Mouse (Mus musculus) forebrain, embryonic 15.5 days (tissue): ENCODE data around the gene Bcar3. TPM values are rescaled to one million over a fixed set of nuclear protein-coding genes. Genes with fewer than 3 reads are reported as not detected.

Source experiments
- ATAC-seq: fragments of 200-750 bp; cut with Nextera tagmentation; replicated peaks from 2 replicates; pipeline ENCODE4 v1.8.0; 2017; ENCODE audit warnings: mild to moderate bottlenecking, moderate TSS enrichment, moderate library complexity
- H3K27ac ChIP-seq: fragments of 300-500 bp; sonication (generic); replicated peaks from 2 replicates; pipeline ENCODE4 v1.5.1; 2015; ENCODE audit warnings: mild to moderate bottlenecking, inconsistent platforms
- H3K27me3 ChIP-seq: fragments of 300-500 bp; sonication (generic); 2 replicates; pipeline ENCODE4 v1.6.1; 2015; ENCODE audit warnings: inconsistent platforms
- H3K36me3 ChIP-seq: fragments of 300-500 bp; sonication (generic); 2 replicates; pipeline ENCODE4 v1.6.1; 2015; ENCODE audit warnings: mild to moderate bottlenecking, inconsistent platforms
- H3K4me1 ChIP-seq: fragments of 300-500 bp; sonication (generic); 2 replicates; pipeline ENCODE4 v1.6.1; 2015; ENCODE audit warnings: inconsistent platforms
- H3K4me2 ChIP-seq: fragments of 300-500 bp; sonication (generic); replicated peaks from 2 replicates; pipeline ENCODE4 v1.6.1; 2015; ENCODE audit warnings: mild to moderate bottlenecking, inconsistent platforms
- H3K4me3 ChIP-seq: fragments of 300-500 bp; sonication (generic); 2 replicates; pipeline ENCODE4 v1.5.1; 2015; ENCODE audit warnings: mild to moderate bottlenecking, inconsistent platforms
- H3K9ac ChIP-seq: fragments of 300-500 bp; sonication (generic); replicated peaks from 2 replicates; pipeline ENCODE4 v1.6.1; 2015; ENCODE audit warnings: mild to moderate bottlenecking, inconsistent platforms
- H3K9me3 ChIP-seq: fragments of 300-500 bp; sonication (generic); 2 replicates; pipeline ENCODE4 v1.6.1; 2016; ENCODE audit warnings: inconsistent platforms
- WGBS: fragments of 180-500 bp; shearing (Covaris S2); methylation state at CpG from one replicate; pipeline ENCODE4 v1.1.7; 2015; ENCODE audit warnings: mixed read lengths; 5-methylcytosine and 5-hydroxymethylcytosine counted together
- polyA plus RNA-seq: library from polyadenylated mRNA; unstranded; fragments of >200 nt; fragmentation: Nextera tagmentation; extraction: Ambion mirVana; gene quantifications from 2 replicates; pipeline ENCODE4 v1.2.1, GENCODE M21; 2015

The Bcar3 gene
- polyA plus RNA-seq, 1 experiment from 2014 or later = 6.1 TPM

DNA sequence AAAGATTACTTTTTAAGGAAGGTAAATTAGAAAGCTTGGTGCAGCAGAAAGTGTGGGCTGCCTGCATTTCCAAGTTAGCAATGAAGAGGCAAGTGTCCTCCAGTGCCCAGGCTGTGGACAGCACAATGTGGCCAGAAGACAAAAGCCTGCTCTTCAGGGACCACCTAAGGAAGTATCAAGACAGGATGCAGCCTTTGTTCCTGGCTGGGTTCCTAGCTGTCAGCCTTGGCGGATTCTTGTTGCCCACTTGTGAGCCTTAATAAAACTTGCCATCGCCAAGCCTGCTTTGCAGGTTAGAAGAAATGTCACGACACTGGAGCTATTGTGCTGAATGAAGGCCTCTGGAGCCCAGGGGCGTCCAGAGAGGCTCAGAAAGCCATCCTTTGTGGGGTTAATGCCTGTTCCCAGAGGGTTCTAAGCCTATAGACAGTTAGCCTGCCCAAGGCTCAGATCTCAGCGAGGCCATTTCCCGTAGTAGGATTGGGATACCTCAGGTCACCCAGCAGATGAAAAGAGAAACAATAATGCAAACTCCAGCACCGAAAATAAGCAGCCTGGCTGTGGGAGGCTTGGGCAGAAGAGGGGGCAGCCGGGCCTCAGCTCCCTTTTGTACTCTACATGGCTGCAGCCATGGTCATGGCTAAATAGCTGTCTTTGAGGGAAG is 167.0 kb downstream of the Bcar3 start:
- H3K4me2 ChIP-seq = peak overlapping the region; percentile 24; the same call in 1 of the 2 replicates
- ATAC-seq = peak; percentile 47
- no peak overlapping the region for H3K9ac ChIP-seq
- 8% methylated on average over 8 of the region's 8 CpGs for WGBS
- no peaks in the 10 kb centered on the region for H3K36me3 ChIP-seq
- H3K27me3 ChIP-seq = no peaks in the 10 kb centered on the region
- no peak overlapping the region for H3K4me3 ChIP-seq
- peak overlapping the region; percentile 62 for H3K27ac ChIP-seq
- no peaks in the 10 kb centered on the region for H3K9me3 ChIP-seq
- H3K4me1 ChIP-seq = peaks cover 27% of the 10 kb centered on the region

DNA sequence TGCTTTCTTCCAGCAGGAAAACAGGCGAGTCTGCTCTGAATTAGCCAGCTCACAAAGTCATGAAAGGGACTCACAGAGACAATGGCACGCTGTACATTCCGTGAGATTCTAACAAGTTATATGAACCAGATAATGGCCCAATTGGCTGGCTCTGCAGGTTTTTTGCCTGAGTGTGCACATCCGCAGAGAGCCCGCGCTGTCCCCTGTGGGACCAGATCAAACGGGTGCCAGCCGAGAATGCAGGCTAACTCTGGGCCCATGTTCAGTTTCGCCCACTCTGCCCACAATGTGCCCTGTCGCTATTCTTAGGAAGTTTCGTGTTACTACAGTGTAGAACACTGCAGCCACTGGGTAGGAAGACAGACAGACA is 167.6 kb downstream of the Bcar3 start:
- peak; percentile 39 for ATAC-seq
- 9% methylated on average over 11 of the region's 11 CpGs for WGBS
- H3K4me1 ChIP-seq = peaks cover 27% of the 10 kb centered on the region
- H3K9me3 ChIP-seq = no peaks in the 10 kb centered on the region
- H3K4me2 ChIP-seq = peak overlapping the region; percentile 24
- H3K36me3 ChIP-seq = no peaks in the 10 kb centered on the region
- H3K27ac ChIP-seq = peak overlapping the region; percentile 62
- H3K9ac ChIP-seq = no peak overlapping the region
- H3K27me3 ChIP-seq = no peaks in the 10 kb centered on the region
- no peak overlapping the region for H3K4me3 ChIP-seq

DNA sequence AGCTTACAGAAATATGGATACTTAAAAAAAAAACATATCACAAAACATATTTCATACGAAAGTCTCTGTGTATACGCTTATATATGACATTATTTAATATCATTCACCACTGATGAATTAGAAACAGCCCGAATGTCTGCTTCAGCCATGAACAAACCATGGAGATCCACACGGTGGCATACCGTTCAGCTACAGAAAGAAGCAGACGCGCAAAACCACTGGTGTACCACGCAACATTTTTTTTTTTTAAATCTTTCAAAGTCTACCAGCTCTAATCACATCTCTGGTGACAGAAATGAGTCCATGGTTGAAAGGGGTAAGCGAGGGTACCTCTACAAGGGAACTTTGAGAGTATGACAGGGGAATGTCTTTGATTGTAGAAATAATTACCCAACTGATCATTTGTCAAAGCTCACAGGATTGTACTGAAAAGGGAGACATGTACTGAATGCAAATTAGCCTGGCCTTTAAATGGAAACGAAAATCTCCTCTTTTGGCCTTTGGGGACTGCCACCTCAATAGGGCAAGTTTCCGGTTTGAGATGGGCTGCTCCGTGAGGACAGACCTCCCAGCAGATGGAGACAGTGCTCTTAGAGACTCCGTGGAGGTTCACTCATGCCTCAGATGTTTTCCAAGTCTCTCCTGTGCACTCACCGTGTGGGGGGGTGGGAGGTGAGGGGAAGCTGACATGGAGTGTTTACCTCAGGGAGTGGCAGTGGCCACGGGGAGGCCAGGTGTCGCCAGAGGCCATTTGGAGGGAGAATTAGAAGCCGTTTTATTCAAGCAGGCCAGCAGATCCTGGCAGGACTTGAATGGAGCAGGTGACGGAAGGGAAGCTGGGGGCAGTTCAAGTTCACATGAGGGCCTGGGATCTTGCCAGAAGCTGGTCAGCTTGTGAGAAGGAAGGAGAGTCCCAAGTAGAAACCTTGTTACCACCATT is 168.3 kb downstream of the Bcar3 start:
- H3K4me3 ChIP-seq = no peak overlapping the region
- no peaks in the 10 kb centered on the region for H3K9me3 ChIP-seq
- no peaks in the 10 kb centered on the region for H3K36me3 ChIP-seq
- peak overlapping the region; percentile 62 for H3K27ac ChIP-seq
- peak; percentile 33 for ATAC-seq
- H3K9ac ChIP-seq = no peak overlapping the region
- 13% methylated on average over 18 of the region's 18 CpGs for WGBS
- H3K27me3 ChIP-seq = no peaks in the 10 kb centered on the region
- H3K4me2 ChIP-seq = peak overlapping the region; percentile 34
- peaks cover 27% of the 10 kb centered on the region for H3K4me1 ChIP-seq

DNA sequence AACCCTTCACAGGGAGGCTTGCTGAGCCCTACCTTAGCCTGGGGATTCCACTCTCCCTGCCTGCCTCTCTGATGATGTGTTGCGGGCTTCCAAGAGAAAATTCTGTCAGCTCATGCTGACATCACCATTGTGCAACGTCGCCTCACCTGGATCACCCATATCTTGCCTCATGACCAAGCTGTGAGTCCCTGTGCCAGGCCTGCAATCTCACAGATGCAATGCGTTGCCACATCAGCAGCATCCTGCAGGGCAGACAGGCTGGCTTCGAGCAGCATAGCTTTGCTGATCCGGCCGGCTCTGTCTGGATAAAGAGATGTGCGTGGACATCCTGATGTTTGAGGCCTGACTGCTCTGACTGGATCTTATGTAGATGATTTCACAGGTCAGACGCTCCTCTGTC is 169.2 kb downstream of the Bcar3 start:
- Histone ChIP-seq H3K4me1 (peaks cover 27% of the 10 kb centered on the region), H3K9ac (no peak overlapping the region)
- WGBS = 73% methylated on average over 9 of the region's 9 CpGs

DNA sequence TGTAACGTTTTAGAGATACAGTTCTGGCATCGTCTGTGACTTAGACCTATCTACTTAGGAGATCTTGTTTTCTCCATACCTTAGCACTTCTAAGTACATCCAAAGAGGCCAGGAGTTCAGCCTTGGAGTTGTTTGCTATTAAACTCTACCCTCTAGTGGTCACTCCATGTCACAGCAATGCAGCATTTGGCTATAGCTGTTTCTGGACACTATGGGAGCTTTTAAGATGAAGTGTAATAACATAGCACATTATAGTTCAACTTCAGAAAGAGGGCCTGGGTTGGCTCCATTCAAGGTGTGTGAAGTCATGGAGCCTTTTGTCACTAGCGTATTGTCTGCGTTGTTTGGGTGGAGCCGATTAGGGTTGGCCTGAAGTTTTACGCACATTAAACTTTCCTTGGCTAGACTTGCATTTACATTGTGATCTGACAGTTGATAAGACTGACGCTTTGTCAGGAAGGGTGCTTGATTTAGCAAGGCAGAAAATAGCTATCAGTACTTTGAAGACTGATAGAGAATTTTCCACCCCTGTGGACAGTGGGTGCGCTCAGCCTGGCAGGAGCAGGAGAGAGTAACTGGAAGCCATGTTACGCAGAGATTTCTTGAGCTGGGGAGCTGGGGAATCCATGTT is 172.3 kb downstream of the Bcar3 start:
- H3K36me3 ChIP-seq = no peaks in the 10 kb centered on the region
- 50% methylated on average over 9 of the region's 9 CpGs for WGBS
- H3K27ac ChIP-seq = no peak overlapping the region
- peak; percentile 18; the same call in 1 of the 2 replicates for ATAC-seq
- no peak overlapping the region for H3K4me3 ChIP-seq
- peaks cover 20% of the 10 kb centered on the region for H3K4me1 ChIP-seq
- H3K9me3 ChIP-seq = no peaks in the 10 kb centered on the region
- H3K4me2 ChIP-seq = no peak overlapping the region
- no peak overlapping the region for H3K9ac ChIP-seq
- no peaks in the 10 kb centered on the region for H3K27me3 ChIP-seq

More for the DNA sequence above, 169.2 kb downstream of the Bcar3 start:
- no peaks in the 10 kb centered on the region for H3K36me3 ChIP-seq
- H3K4me3 ChIP-seq = no peak overlapping the region
- no peak overlapping the region for H3K4me2 ChIP-seq
- no peaks in the 10 kb centered on the region for H3K27me3 ChIP-seq
- H3K9me3 ChIP-seq = no peaks in the 10 kb centered on the region
- H3K27ac ChIP-seq = no peak overlapping the region
- no peak for ATAC-seq

DNA sequence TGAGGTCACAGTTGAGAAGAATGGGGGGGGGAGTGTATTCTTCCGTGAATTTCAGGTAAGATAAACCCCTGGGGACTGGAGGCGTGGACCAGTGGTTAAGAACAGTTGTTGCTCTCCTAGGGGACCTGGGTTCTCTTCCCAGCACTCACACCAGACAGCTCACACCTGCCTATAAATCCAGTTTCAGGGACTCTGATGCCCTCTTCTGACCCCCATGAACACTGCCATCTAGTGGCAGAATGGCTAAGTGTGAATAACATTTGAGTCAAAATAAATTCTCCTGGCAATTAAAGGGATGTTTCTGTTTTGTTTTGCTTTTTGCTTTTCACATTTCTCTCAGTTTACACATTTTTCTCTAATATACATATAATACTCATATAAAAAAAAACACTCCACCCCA is 174.0 kb downstream of the Bcar3 start:
- Histone ChIP-seq H3K9ac (no peak overlapping the region), H3K4me2 (no peak overlapping the region), H3K36me3 (no peaks in the 10 kb centered on the region), H3K9me3 (no peaks in the 10 kb centered on the region), H3K27me3 (no peaks in the 10 kb centered on the region), H3K4me1 (peaks cover 3% of the 10 kb centered on the region; the same call in 1 of the 2 replicates), H3K27ac (no peak overlapping the region), H3K4me3 (no peak overlapping the region)
- WGBS = 60% methylated on average over 2 of the region's 2 CpGs
- no peak for ATAC-seq

DNA sequence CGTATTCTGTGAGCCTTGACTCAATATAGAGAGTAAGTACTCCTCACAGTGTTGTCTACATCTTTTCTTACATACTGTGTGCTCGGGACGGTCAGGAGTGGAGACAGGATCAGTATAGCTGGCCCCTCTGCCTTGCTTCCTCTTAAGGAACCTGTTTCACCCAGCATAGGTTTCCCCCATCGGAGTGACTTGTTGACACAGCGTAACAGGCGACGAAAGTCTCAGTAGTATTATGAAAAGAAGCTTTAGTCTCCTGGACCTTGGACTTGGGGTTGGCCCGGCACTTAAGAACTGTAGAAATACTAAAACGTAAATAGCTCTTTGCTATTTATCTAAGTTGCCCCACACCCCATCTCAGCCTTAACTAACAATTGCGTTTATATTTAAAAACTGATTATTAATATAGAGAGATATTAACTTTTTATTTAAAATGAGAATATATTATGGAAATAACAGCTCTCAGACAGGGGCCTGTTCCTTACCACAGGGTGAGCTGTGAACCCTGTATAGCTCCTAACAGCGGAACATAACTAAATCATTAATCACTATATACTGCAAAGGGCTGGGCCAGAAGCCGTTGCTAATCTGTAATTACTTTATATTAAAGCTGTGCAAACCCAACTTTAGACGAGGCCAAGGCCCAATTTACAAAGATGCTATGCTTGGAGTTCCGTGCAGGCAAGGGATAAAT is 176.5 kb downstream of the Bcar3 start:
- 86% methylated on average over 14 of the region's 14 CpGs for WGBS
- no peaks in the 10 kb centered on the region for H3K36me3 ChIP-seq
- no peak overlapping the region for H3K9ac ChIP-seq
- ATAC-seq = no peak
- no peaks in the 10 kb centered on the region for H3K27me3 ChIP-seq
- no peak overlapping the region for H3K4me3 ChIP-seq
- H3K9me3 ChIP-seq = no peaks in the 10 kb centered on the region
- H3K27ac ChIP-seq = no peak overlapping the region
- H3K4me1 ChIP-seq = peaks cover 5% of the 10 kb centered on the region
- no peak overlapping the region for H3K4me2 ChIP-seq

DNA sequence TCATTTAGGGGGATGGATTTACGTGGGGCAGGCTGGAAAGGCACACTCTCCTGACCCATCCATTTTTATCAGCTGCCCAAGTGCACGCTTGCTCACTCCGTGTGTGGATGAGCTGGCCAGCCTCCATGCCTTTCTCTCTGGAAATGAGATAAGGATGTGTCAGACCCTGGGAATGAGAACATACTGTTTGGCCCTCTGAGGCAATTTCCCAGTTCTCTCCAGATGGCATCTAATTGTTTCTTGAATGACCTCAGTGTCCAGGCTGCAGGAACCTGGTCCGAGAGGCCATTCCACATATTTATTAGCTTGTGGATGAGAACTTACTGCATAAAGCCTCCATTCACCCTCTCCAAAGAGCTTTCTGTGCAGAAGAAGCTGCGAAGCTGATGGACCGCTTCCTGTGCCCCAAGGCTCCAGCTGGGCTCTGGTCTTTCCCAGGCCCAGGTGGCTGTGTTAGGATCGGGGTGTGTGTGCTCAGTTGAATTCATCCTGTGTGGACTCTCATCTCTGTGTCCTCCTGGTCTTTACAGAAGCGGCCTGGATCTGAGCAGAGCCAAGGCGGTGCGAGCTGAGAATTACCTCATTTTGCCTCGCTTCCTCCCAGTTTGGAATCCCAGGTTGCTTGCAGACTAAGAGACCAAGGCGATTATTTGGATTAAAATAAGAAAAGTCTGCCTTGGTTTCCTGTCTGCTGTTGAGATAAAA is 177.2 kb downstream of the Bcar3 start:
- no peak for ATAC-seq
- WGBS = 76% methylated on average over 12 of the region's 12 CpGs
- Histone ChIP-seq H3K4me1 (peaks cover 12% of the 10 kb centered on the region), H3K4me2 (no peak overlapping the region), H3K9me3 (no peaks in the 10 kb centered on the region), H3K36me3 (no peaks in the 10 kb centered on the region), H3K9ac (no peak overlapping the region), H3K27me3 (no peaks in the 10 kb centered on the region), H3K4me3 (no peak overlapping the region), H3K27ac (no peak overlapping the region)

DNA sequence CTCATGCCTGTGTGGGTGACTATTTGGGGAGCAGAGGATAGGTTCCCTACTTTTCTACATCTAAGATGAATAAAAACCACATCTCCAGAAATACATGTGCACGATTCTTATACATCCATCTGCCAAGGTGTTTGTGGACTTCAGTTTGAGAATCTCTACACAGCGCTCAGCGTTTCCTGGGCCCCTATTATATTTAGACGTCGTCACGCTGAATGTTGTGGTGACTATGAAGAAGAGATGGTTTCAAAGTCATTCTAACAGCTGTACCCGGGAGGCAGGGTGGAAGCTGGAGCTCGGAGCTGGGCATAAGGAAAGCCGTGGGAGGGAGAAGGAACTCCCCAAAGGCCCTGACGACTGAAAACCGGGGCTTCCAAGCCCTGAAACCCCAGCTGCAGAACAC is 178.5 kb downstream of the Bcar3 start:
- Histone ChIP-seq H3K4me3 (no peak overlapping the region), H3K36me3 (no peaks in the 10 kb centered on the region), H3K9ac (no peak overlapping the region), H3K27ac (no peak overlapping the region), H3K27me3 (no peaks in the 10 kb centered on the region), H3K4me2 (no peak overlapping the region), H3K9me3 (no peaks in the 10 kb centered on the region), H3K4me1 (peaks cover 24% of the 10 kb centered on the region)
- ATAC-seq = no peak
- whole genome bisulfite sequencing = 85% methylated on average over 11 of the region's 11 CpGs

DNA sequence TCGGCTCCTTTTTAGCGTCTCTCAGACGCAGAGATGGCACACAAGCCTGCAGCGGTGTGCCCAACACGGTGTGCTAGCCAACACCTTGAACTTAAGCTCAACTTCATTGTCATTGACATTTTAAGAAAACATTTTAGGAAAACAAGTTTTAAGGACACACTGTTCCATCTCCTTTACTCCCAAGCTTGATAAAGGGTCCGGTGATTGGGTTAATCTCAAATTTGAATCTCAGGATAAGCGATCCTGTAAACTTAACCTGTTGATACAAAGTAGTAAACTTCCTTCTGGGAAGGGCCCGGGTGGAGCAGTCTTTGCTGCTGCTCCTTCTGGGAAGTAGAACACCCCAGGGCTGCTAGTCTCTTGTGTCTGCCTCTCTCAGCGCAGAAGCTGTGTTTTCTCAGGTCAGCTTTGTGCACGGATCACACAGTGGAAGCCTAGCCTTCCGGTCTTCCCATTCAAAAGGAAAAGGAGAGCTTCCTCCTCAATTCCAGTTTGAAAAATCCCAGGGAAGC is 179.6 kb downstream of the Bcar3 start:
- no peaks in the 10 kb centered on the region for H3K9me3 ChIP-seq
- H3K36me3 ChIP-seq = no peaks in the 10 kb centered on the region
- H3K27me3 ChIP-seq = no peaks in the 10 kb centered on the region
- no peak overlapping the region for H3K9ac ChIP-seq
- ATAC-seq = no peak
- H3K4me1 ChIP-seq = peaks cover 32% of the 10 kb centered on the region
- no peak overlapping the region for H3K4me2 ChIP-seq
- H3K27ac ChIP-seq = no peak overlapping the region
- 87% methylated on average over 11 of the region's 11 CpGs for WGBS
- no peak overlapping the region for H3K4me3 ChIP-seq

DNA sequence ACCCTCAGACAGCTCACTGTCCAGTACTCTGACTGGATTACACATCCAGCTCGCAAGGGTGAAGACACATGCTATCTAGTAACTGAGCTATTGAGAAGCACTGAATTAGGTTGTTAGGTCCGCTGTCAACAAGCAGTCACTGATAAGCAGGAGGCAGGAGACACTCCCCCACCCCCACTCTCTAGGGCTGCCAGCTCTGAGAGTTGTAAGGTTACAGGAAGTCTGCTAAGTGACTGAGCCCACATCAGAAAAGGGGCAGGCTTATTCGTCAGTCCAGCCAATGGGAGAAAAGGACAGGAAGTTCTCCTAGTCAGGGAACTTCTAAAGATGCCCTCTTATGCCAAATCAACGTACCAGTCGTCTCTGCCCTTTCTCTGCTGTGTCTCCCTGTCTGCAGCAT is 180.1 kb downstream of the Bcar3 start:
- H3K9ac ChIP-seq = no peak overlapping the region
- no peak for ATAC-seq
- H3K27ac ChIP-seq = no peak overlapping the region
- H3K27me3 ChIP-seq = no peaks in the 10 kb centered on the region
- no peaks in the 10 kb centered on the region for H3K36me3 ChIP-seq
- no peaks in the 10 kb centered on the region for H3K9me3 ChIP-seq
- H3K4me3 ChIP-seq = no peak overlapping the region
- H3K4me2 ChIP-seq = no peak overlapping the region
- H3K4me1 ChIP-seq = peaks cover 32% of the 10 kb centered on the region
- 59% methylated on average over 5 of the region's 5 CpGs for WGBS
